Mouse (Mus musculus) heart, adult 2 months (tissue): ENCODE data around the gene Wdr76.
"Not testable (repeated sequence)": the region's sequence is repeated elsewhere in the genome, so short reads cannot be mapped to it uniquely, and the experiment has no call there.

ENCODE experiments used
- CTCF ChIP-seq: fragments of 200-600 bp; IDR thresholded peaks from 2 replicates; pipeline ENCODE4 v1.8.1; 2022; ENCODE audit warnings: antibody characterized with exemption, mild to moderate bottlenecking, moderate library complexity
- EP300 ChIP-seq: fragments of 200-500 bp; IDR thresholded peaks from 2 replicates; pipeline ENCODE4 v1.6.1; 2011; ENCODE audit warnings: low read depth, low read length, control low read depth; ENCODE audit not compliant: insufficient read depth
- POLR2A ChIP-seq: fragments of 200-500 bp; IDR thresholded peaks from 2 replicates; pipeline ENCODE4 v1.6.1; 2011; ENCODE audit warnings: mild to moderate bottlenecking, low read depth, low read length, control low read depth; ENCODE audit not compliant: insufficient read depth

DNA sequence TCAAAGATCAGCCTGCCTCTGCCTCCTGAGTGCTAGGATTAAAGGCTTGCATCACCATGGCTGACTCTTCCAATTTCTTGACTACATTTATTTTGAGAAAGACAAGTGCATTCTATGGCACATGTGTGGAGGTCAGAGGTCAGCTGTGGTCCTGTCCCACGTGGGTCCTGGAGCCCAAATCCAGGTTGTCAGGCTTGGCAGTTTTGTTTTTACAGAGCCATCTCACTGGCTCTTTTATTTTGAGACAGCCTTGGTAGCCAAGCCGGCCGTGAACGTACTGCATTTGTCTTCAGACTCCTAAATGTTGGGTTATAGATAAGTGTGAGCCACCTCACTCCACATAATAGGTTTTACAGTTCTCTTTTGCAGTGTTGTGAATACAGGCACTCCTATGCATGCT is 12.2 kb downstream of the Wdr76 start:
- not testable (repeated sequence) for TF ChIP-seq EP300, CTCF, POLR2A
